Mouse (Mus musculus): Measurements from ENCODE around the gene Mep1a. TPM values are rescaled to one million over a fixed set of nuclear protein-coding genes. Genes with fewer than 3 reads are reported as not detected.
"Not testable (repeated sequence)": the region's sequence is repeated elsewhere in the genome, so short reads cannot be mapped to it uniquely, and the experiment has no call there.

Mep1a gene
- polyA plus RNA-seq, 1 experiment from 2014 or later, result not detected

DNA sequence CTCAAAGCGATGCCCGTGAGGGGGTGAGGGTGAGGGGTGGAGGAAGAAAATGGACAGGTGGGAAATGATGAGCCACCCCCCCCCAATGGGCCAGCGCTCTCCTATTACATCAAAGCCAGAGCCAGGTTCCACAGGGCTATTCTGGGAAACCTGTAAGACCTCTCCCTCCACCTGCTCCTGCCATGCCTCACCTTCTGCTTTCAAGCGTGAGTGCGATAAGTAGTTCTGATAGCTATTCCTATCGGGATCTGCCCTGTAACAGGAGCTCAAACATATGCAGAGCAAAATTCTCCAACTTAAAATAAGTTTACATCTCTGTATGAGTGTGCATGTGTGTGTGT is 2.0 kb upstream of the Mep1a start:
- Histone ChIP-seq H3K27ac (no peak overlapping the region), H3K4me2 (no peak overlapping the region), H3K4me3 (no peak overlapping the region), H3K4me1 (no peaks in the 10 kb centered on the region), H3K9ac (no peak overlapping the region), H3K27me3 (replicated peaks) (no peaks in the 10 kb centered on the region), H3K9me3 (replicated peaks) (no peaks in the 10 kb centered on the region), H3K36me3 (no peaks in the 10 kb centered on the region)
- 67% methylated on average over 6 of the region's 6 CpGs for WGBS (ENCODE audit: insufficient replicate concordance)
- no peak for ATAC-seq

DNA sequence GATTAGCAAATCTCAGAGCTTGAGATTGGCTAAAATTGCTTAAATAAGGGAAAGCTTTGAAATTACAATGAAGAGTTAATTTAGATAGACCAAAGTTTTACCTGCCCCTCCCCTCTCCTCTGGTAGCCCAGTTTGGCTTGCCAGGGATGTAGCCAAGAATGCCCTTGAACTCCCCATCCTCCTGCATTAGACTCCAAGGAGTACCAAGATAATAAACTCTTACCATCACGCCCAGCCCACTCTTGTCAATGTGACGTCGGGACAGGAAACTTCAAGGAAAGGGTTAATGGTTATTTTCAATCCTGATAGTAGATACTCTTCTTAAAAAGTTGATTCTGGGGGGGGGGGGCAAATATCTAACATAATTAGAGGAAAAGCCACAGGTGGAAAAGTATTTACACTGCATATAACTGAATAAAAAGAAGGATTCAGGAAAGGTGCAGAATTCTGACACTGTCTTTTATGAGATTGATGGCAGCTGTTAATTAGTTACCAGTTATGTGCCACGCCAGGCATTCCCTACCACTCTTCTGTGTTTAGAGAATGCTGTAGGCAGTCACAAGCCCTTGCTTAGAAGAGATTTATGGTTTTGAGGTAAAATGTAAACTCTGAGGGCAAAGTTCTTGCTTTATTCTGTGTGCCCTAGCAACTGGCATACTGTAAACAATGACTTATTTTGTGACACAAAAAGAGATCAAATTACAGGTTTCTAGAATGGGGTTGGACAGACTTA is 1.4 kb upstream of the Mep1a start:
- no peaks in the 10 kb centered on the region for H3K4me1 ChIP-seq
- no peak overlapping the region for H3K4me3 ChIP-seq
- H3K9ac ChIP-seq, result no peak overlapping the region
- WGBS (ENCODE audit: insufficient replicate concordance), result 37% methylated on average over 4 of the region's 4 CpGs
- H3K9me3 ChIP-seq (replicated peaks), result no peaks in the 10 kb centered on the region
- no peak for ATAC-seq
- H3K27ac ChIP-seq, result no peak overlapping the region
- H3K27me3 ChIP-seq (replicated peaks), result no peaks in the 10 kb centered on the region
- no peaks in the 10 kb centered on the region for H3K36me3 ChIP-seq
- no peak overlapping the region for H3K4me2 ChIP-seq

DNA sequence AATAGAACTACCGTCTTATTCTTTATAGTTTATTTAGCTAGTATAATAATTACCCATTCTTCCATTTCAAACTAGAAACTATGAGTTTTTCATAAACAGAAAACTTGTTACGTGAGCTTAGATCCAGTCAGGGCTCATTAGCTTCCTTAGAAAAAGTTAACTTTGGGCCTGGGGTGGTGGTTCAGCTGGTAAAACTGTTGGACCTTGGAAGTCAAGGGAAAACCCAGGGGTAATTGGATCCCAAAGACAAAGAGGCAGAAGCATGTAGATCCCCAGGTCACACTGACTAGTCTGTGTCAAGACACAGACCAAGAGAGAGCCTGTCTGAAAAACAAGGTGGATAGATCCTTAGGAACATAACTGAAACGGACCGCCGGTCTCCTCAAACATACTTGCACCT is 981 bp downstream of the Mep1a start:
- no peaks in the 10 kb centered on the region for H3K27me3 ChIP-seq (replicated peaks)
- H3K36me3 ChIP-seq, result no peaks in the 10 kb centered on the region
- no peak for ATAC-seq
- no peaks in the 10 kb centered on the region for H3K9me3 ChIP-seq (replicated peaks)
- WGBS (ENCODE audit: insufficient replicate concordance), result 77% methylated on average over 5 of the region's 5 CpGs
- no peak overlapping the region for H3K4me3 ChIP-seq
- no peak overlapping the region for H3K4me2 ChIP-seq
- H3K27ac ChIP-seq, result no peak overlapping the region
- H3K9ac ChIP-seq, result no peak overlapping the region
- no peaks in the 10 kb centered on the region for H3K4me1 ChIP-seq

DNA sequence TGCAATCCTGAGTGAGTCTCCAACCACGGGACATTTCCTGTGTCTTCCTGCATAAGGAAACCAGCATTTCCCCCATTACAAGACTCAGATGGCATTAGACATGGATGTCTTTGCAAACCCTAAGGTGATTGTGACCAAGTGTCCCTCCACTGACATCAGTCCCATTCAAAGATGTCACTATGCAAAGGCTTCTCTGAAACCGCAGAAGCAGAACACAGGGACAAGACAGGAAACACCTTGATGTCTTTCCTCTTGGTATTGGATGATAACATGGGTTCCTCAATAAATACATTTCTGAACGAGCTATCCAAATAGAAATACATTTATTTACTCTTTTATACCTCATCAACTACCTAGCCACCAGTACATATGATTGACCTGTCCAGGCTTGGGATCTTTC is 1.4 kb downstream of the Mep1a start:
- ATAC-seq, result no peak
- Histone ChIP-seq H3K27ac (no peak overlapping the region), H3K36me3 (no peaks in the 10 kb centered on the region), H3K27me3 (replicated peaks) (no peaks in the 10 kb centered on the region), H3K9me3 (replicated peaks) (no peaks in the 10 kb centered on the region), H3K4me2 (no peak overlapping the region), H3K9ac (no peak overlapping the region), H3K4me1 (no peaks in the 10 kb centered on the region), H3K4me3 (no peak overlapping the region)
- 22% methylated on average over 3 of the region's 3 CpGs for whole genome bisulfite sequencing (ENCODE audit: insufficient replicate concordance)

DNA sequence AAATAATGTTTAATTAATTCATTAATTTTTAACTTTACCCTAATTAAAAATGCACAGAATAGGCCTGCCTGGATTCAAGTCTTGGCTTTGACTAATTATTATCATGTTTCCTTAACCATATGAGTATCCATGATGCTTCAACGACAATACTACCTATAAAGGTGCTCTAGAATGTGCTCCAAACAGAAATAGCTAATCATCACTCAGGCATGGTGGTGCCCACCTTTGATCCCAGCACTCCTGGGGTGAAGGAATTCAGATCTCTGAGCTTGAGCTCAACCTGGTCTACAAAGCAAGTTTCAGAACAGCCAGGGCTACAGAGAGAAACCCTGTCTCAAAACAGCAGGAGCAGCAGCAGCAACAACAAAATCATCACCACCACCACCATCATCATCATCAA is 2.1 kb downstream of the Mep1a start:
- ATAC-seq, result no peak
- 58% methylated on average over 1 of the region's 1 CpGs for WGBS (ENCODE audit: insufficient replicate concordance)
- H3K4me3 ChIP-seq, result no peak overlapping the region

DNA sequence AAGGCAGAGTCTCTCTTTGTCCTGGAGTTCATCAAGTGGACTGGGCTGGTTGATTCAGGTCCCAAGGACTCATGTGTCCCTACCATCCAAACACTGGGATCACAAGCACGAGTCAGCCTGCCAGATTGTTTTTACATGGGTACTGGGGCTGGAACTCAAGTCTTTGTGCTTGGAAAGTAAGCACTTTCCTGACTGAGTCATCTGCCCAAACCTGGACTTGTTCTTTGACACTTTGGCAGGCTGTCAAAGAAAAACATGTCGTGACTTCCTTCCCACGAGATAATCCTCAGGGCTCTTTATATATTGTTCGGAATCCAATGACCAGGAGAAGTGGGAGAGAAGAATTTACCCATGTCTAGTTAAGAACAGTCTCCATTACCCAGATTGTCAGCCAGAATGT is 5.1 kb downstream of the Mep1a start:
- 58% methylated on average over 4 of the region's 4 CpGs for WGBS (ENCODE audit: insufficient replicate concordance)
- H3K4me2 ChIP-seq, result no peak overlapping the region
- H3K9me3 ChIP-seq (replicated peaks), result no peaks in the 10 kb centered on the region
- no peaks in the 10 kb centered on the region for H3K36me3 ChIP-seq
- no peaks in the 10 kb centered on the region for H3K4me1 ChIP-seq
- no peaks in the 10 kb centered on the region for H3K27me3 ChIP-seq (replicated peaks)
- H3K4me3 ChIP-seq, result no peak overlapping the region
- no peak overlapping the region for H3K9ac ChIP-seq
- no peak for ATAC-seq
- no peak overlapping the region for H3K27ac ChIP-seq

More for the DNA sequence above, 2.1 kb downstream of the Mep1a start:
- H3K4me1 ChIP-seq, result no peaks in the 10 kb centered on the region
- H3K9me3 ChIP-seq (replicated peaks), result no peaks in the 10 kb centered on the region
- H3K9ac ChIP-seq, result no peak overlapping the region
- H3K36me3 ChIP-seq, result no peaks in the 10 kb centered on the region
- H3K27me3 ChIP-seq (replicated peaks), result no peaks in the 10 kb centered on the region
- H3K27ac ChIP-seq, result no peak overlapping the region
- H3K4me2 ChIP-seq, result no peak overlapping the region

DNA sequence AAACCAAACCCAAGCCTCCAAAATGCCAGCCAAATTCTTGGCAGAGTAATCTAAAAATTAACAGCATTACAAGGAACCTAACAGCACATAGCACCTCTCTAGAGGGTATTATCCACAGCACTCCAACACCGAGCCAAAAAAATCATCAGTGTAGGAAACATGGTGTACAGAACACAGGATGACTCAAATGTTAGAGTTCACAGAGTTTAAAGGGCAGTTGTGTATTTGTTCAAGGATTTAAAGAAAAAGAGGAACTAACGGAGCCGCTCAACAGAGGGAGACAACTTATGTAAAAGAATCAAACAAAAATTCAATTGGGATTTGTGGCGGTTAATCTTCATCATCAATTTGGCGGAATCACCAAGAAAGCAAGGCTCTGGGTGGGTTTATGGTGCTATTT is 7.1 kb downstream of the Mep1a start:
- no peak for ATAC-seq
- H3K4me2 ChIP-seq, result no peak overlapping the region
- no peaks in the 10 kb centered on the region for H3K9me3 ChIP-seq (replicated peaks)
- no peak overlapping the region for H3K4me3 ChIP-seq
- 61% methylated on average over 5 of the region's 5 CpGs for WGBS (ENCODE audit: insufficient replicate concordance)
- H3K4me1 ChIP-seq, result no peaks in the 10 kb centered on the region
- no peak overlapping the region for H3K27ac ChIP-seq
- no peaks in the 10 kb centered on the region for H3K36me3 ChIP-seq
- no peaks in the 10 kb centered on the region for H3K27me3 ChIP-seq (replicated peaks)
- H3K9ac ChIP-seq, result no peak overlapping the region

DNA sequence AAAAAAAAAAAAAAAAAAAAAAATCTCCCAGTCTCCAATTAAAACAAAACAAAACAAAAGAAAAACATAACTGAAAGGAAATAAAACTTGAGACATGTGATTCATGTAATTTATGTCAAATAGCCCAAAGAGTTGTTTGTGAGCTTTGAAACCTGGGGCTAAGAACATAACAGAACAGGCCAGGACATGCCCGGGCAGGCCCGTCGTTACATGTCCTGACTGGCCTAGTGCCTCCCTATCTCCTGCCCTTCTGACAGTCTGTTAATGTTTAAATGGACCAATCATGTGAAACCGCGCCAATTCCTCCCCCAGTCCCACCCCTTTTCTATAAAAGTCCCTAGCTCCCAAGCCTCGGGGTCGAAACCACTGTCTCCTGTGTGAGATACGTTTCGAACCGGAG is 12.2 kb downstream of the Mep1a start:
- not testable (repeated sequence) for H3K4me1 ChIP-seq; H3K9me3 ChIP-seq (replicated peaks); H3K4me2 ChIP-seq; H3K9ac ChIP-seq; H3K27me3 ChIP-seq (replicated peaks); H3K36me3 ChIP-seq; H3K4me3 ChIP-seq; H3K27ac ChIP-seq; ATAC-seq
- 94% methylated on average over 9 of the region's 10 CpGs for WGBS (ENCODE audit: insufficient replicate concordance)

DNA sequence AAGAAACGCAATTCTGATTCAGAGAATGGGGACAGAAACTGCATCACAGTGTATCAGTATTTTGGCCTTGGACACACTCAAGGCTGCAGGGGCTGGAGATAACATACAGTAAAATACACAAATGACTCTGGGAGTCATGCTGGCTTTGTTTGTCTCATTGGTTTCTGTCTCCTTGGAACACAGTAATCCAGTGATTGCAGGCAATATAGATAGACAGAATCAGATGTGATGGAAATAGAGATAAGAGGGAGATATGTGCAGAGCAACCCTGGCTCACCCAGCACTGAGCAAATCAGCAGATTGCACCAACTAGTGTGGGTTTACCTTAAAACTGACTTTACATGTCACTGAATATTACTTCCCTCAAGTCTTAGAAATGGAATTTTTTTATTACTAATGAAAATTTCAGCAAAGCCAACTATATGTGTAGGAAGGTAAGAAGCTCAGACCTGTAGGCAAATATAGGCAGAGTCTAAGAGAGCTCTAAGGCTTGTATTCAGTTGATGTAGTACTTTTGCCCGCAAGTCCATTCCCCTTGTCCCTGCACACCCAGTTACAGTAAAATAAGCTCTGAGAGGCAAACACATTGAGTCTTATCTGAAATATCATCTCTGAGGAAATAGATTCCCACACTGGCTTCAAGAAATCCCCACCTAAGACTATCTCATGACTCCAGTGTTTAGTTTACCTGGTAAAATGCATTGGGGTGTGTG is 14.0 kb downstream of the Mep1a start:
- no peak overlapping the region for H3K4me3 ChIP-seq
- no peak overlapping the region for H3K9ac ChIP-seq
- H3K27me3 ChIP-seq (replicated peaks), result no peaks in the 10 kb centered on the region
- no peaks in the 10 kb centered on the region for H3K4me1 ChIP-seq
- no peak for ATAC-seq
- no peaks in the 10 kb centered on the region for H3K9me3 ChIP-seq (replicated peaks)
- no peaks in the 10 kb centered on the region for H3K36me3 ChIP-seq
- no peak overlapping the region for H3K27ac ChIP-seq
- H3K4me2 ChIP-seq, result no peak overlapping the region
- 74% methylated on average over 2 of the region's 2 CpGs for WGBS (ENCODE audit: insufficient replicate concordance)

DNA sequence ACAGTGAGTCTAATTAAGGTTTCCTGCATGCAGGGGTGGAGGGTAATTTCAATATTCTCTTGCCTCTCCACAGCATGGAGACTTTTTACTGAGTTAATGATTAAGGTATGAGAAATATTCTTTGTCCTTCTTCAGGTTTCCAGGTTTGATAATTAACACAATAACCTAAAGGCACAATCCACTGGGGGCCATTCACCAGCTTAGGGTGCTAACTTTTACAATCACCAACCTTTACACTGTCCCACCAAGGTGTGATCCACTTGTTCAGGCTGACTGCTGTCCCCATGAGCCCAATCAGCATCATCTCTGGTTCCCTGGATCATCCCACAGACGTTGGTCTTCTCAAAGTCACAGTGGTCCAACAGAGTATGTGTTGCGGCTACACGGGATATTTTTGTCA is 16.6 kb downstream of the Mep1a start:
- Histone ChIP-seq H3K36me3 (no peaks in the 10 kb centered on the region), H3K4me2 (no peak overlapping the region), H3K9me3 (replicated peaks) (no peaks in the 10 kb centered on the region), H3K4me1 (no peaks in the 10 kb centered on the region), H3K27ac (no peak overlapping the region), H3K4me3 (no peak overlapping the region), H3K9ac (no peak overlapping the region), H3K27me3 (replicated peaks) (no peaks in the 10 kb centered on the region)
- WGBS (ENCODE audit: insufficient replicate concordance), result 71% methylated on average over 3 of the region's 3 CpGs
- no peak for ATAC-seq

DNA sequence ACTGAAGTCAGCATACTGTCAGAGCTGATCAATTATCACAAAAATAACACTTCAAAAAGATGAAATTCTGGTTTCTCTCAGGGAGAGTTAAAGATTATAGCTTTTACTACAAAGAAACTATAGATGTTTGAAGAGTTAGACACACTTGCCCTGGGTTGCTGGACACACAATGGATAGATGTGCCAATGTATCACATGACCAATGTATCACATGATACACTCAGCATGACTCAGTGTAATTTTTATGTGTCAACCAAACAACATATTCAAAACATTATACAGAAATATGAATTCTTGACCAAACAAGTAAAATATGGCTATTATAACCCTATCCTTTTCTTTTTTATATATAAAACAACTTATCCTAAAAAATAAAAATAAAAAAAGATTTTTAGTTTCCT is 25.0 kb downstream of the Mep1a start:
- Histone ChIP-seq H3K27me3 (replicated peaks) (no peaks in the 10 kb centered on the region), H3K9ac (no peak overlapping the region), H3K4me2 (no peak overlapping the region), H3K9me3 (replicated peaks) (no peaks in the 10 kb centered on the region), H3K36me3 (no peaks in the 10 kb centered on the region), H3K4me1 (no peaks in the 10 kb centered on the region), H3K4me3 (no peak overlapping the region), H3K27ac (no peak overlapping the region)
- ATAC-seq, result no peak

DNA sequence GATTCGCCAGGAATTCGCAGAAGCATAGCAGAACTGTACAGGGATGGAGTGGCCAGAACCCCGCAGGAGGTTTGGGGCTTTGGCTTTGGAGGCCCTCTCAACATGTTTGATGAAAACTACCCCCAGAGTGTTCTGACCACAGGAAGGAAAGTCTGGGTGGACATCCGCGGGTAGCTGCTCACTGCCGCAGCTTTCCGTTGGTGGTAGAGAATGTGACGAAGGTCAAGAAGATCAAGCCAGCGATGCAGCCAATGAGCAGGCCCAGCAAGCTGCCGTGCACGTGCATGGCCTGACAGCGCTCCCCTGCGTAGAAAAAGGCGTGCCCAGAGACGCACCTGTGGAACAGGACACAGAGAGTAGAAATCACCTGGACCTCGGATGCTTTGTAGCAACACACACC is 27.8 kb downstream of the Mep1a start:
- Histone ChIP-seq H3K9ac (no peak overlapping the region), H3K27ac (no peak overlapping the region), H3K4me3 (no peak overlapping the region), H3K4me1 (no peaks in the 10 kb centered on the region), H3K9me3 (replicated peaks) (no peaks in the 10 kb centered on the region), H3K36me3 (no peaks in the 10 kb centered on the region), H3K4me2 (no peak overlapping the region), H3K27me3 (replicated peaks) (no peaks in the 10 kb centered on the region)
- no peak for ATAC-seq
- WGBS (ENCODE audit: insufficient replicate concordance), result 68% methylated on average over 16 of the region's 16 CpGs

DNA sequence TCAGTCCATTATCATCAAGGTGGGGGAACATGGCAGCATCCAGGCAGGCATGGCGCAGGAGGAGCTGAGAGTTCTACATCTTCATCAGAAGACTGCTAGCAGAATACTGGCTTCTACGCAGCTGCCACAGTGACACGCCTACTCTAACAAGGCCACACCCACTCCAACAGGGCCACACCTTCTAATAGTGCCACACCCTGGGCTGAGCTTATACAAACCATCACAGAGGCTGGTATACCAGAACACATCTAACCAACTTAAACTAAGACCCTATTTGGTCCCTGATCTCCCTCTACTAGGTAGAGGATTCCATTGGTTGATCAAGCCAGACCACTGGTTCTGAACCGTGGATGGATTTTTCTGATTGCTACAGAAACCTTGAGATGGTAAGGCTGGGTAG is 30.1 kb downstream of the Mep1a start:
- Histone ChIP-seq H3K9ac (no peak overlapping the region), H3K27ac (no peak overlapping the region), H3K36me3 (no peaks in the 10 kb centered on the region), H3K4me3 (no peak overlapping the region), H3K27me3 (replicated peaks) (no peaks in the 10 kb centered on the region), H3K9me3 (replicated peaks) (no peaks in the 10 kb centered on the region), H3K4me2 (no peak overlapping the region), H3K4me1 (no peaks in the 10 kb centered on the region)
- WGBS (ENCODE audit: insufficient replicate concordance), result 57% methylated on average over 4 of the region's 4 CpGs
- no peak for ATAC-seq
